Mouse (Mus musculus) gastrocnemius, postnatal 14 days (tissue): Measurements from ENCODE around the gene Usp43. TPM values are rescaled to one million over a fixed set of nuclear protein-coding genes. Genes with fewer than 3 reads are reported as not detected.

Experiments used
- DNase-seq: peaks from one replicate; pipeline ENCODE4 v3.0.0; 2021; ENCODE audit warnings: mixed read lengths
- intact Hi-C: fragments of 180-260 bp; cut with DNase I; formaldehyde crosslinking; loops from one replicate; pipeline ENCODE4 v1.15.1; 2025; ENCODE audit warnings: low total_unique reads
- total RNA-seq, 2 experiments: library from RNA; stranded (reverse); gene quantifications; 2 replicates each; pipeline ENCODE4 v1.2.3; 2021

Gene Usp43
- total RNA-seq, 2 experiments from 2014 or later, result 0.80 to 0.90 TPM

- intact Hi-C loops, result no loop called here
- no peak for DNase-seq
Observed at GRCm38 (mm10) chr11:67828360-67829059, 93.4 kb downstream of the Usp43 start.

DNA sequence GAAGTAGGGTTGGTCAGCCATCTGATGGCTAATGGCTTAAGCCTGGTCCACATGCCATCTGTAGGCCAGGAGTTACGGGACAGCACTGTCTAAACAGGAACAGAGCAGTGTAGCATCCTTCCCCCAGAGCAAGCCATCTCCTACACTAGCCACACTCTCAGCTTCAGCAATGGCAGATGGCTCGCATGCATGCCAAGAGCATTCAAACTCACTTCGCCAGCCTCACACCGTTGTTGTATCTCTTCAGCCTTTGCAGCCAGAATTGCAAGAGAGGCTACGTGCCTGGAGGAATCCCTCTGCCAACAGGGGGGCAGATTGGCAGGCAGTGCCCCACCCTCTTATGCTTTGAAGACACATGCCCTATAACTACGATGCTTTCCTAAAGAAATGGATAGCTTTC, 100.4 kb downstream of the Usp43 start:
- no peak for DNase-seq
- intact Hi-C loops, result no loop called here

- peak; percentile 41 for DNase-seq
- intact Hi-C loops, result no loop called here
Observed at GRCm38 (mm10) chr11:67820221-67820620, 101.7 kb downstream of the Usp43 start.

GRCm38 (mm10) chr11:67819604-67820003, 102.3 kb downstream of the Usp43 start:
- DNase-seq, result no peak
- intact Hi-C loops, result no loop called here

GRCm38 (mm10) chr11:67811535-67811934, 110.4 kb downstream of the Usp43 start:
- DNase-seq, result no peak
- intact Hi-C loops, result loop anchor here (5.0 kb wide), 1 partner anchor 54 kb away; no protein-coding TSS in a partner anchor

DNA sequence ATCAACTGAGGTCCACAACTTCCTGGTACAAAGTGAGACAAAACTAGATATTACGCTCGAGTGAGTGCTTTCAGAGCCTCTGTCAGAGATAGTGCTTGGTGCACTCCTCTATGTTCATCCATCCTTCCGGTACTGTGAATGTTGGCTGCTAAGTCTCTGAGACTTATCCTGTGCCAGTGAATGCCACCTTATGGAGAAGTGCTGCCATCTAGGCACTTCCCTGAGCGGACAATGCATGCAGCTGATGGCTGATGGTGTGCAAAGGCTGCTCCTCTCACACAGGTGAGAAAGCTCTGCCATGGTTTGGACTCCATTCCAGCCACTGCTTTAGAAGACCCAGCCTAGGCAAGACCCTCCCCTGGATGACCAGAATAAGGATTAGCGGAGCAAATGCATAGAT, 113.9 kb downstream of the Usp43 start:
- intact Hi-C loops, result no loop called here
- no peak for DNase-seq

- DNase-seq, result no peak
- intact Hi-C loops, result no loop called here
Observed at GRCm38 (mm10) chr11:67806832-67807597, 114.9 kb downstream of the Usp43 start.

DNA sequence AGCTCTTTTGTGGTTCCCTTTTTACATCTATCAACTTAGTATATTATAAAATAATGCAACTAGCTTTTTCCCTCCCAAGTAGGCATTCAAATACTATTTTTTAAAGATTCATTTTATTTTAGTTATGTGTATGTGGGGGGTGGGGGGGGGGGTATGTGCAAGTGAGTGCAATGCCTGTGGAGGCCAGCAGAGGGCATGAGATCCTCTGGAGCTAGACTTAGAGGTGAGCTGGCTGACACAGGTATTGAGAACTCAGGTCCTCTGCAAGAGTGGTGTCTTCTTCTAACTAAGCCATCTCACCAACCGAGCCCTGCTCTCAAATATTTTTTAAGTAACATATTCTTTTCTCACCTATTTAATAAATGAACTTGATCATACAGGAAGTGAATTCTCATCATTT, 116.4 kb downstream of the Usp43 start:
- intact Hi-C loops, result no loop called here
- DNase-seq, result no peak

Other genes with a start within 250 kb of the Usp43 start
- not detected for gene Rcvrn, start 226.8 kb downstream of the Usp43 start, total RNA-seq
- under 1 TPM; 0.04 to 0.11 TPM for gene Glp2r, start 151.0 kb downstream of the Usp43 start, total RNA-seq
- gene Gsg1l2, start 147.5 kb downstream of the Usp43 start, total RNA-seq, result not detected
- gene Dhrs7c, start 124.0 kb downstream of the Usp43 start, total RNA-seq, result 100 to 1,000 TPM; 348 to 381 TPM
- 1 to 10 TPM; 5.5 to 5.7 TPM for gene Cfap52, start 43.5 kb upstream of the Usp43 start, total RNA-seq
- gene Stx8, start 44.0 kb upstream of the Usp43 start, total RNA-seq, result 10 to 100 TPM; 22.6 to 27.3 TPM